Mouse (Mus musculus) left cerebral cortex, adult 9 months (tissue): ENCODE data around the gene Knstrn.

ENCODE experiments used
- DNase-seq, 2 experiments: peaks; one replicate each; pipeline ENCODE4 v3.0.0; 2022; ENCODE audit warnings: low spot score in 2 of 2

Knstrn gene

DNA sequence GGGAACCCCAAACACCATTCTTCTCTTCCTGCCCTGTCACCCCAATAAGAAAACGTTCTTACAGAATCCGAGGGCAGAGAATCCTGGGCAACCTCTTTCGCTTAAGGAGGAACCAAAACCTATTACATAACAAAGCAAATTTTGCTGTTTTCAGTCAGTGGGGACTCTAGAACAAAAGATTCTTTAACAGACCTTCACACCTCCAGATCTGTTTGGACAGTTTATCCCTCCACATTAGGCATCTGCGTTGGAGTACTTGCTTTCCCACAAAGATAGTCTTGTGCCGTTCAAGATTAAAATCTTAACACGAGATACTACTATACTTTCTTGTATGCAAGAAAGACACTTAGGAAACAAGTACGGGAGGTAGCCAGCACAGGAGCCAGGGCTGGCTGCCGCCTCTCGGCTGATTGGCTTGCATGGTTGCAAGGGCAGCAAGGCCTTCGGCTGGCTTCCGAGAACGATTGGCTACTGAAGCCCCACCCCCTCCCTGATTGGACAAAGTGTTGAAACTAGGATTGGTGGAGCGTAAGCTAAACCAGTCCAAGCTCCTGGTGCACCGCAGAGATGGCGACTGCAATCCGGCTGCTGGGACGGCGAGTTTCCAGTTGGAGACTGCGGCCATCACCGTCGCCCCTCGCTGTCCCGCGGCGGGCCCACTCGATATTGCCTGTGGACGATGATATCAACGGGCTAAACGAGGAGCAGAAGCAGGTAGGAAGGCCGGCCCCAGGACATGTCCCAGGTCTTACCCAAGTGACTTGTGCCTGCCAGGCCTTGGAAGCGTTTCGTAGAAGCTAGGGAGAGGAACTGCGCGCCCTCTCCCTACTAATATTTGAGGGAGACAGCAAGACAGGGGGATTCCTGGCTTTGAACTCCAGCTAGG is 47.9 kb downstream of the Knstrn start, which contains the start of gene Ivd:
TSS of gene Ivd (plus strand) at position 501 of the 886 bp plus-strand sequence.
- DNase-seq: peak; percentile 84 to 93

DNA sequence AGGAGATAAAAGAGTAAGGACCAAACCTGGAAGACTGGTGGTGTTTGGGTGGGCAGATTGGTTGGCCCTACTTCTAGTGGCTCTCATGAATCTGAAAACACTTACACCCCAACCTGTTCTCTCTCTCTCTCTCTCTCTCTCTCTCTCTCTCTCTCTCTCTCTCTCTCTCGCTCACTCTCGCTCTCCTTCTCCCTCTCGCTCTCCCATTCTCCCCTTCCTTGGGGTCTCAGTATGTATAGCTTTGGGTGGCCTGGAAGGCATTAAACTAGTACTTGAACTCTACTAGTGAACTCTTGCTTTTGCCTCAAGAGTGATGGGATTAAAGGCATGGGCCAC is 48.5 kb downstream of the Knstrn start:
- DNase-seq: no peak

GRCm38 (mm10) chr2:118870601-118871000 is 56.8 kb downstream of the Knstrn start:
- DNase-seq: no peak

- DNase-seq: no peak
These were observed 57.2 kb downstream of the Knstrn start for GRCm38 (mm10) chr2:118871032-118871431.

GRCm38 (mm10) chr2:118873018-118873417 is 59.2 kb downstream of the Knstrn start:
- DNase-seq: no peak

GRCm38 (mm10) chr2:118873890-118874430 is 60.2 kb downstream of the Knstrn start:
- DNase-seq: no peak

GRCm38 (mm10) chr2:118875316-118875715 is 61.5 kb downstream of the Knstrn start:
- no peak for DNase-seq

DNA sequence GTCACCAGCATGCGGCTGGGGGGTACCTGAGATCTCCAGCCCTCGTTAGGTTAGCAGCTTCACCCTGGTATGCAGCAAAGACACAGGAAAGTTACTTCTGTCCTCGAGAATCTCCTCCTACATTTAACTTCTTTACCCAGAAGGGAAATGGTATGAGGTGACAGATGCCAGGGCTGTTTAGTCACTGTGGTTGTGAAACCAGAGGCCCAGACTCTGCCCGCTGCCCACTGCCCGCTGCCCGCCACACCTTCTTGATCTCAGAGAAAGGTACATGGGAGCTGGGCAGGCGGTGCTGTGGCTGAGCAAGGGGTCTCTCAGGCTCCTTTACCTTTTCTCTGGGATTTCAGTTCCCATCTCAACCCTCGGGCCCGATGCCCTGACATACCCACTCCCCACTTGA is 62.6 kb downstream of the Knstrn start:
- DNase-seq: no peak

- DNase-seq: no peak
These were observed 67.2 kb downstream of the Knstrn start for GRCm38 (mm10) chr2:118881019-118881418.

GRCm38 (mm10) chr2:118881956-118882355 is 68.2 kb downstream of the Knstrn start:
- no peak for DNase-seq

- DNase-seq: peak in 1 of 2 experiments; percentile 90
These were observed 69.3 kb downstream of the Knstrn start for GRCm38 (mm10) chr2:118882840-118883679.

DNA sequence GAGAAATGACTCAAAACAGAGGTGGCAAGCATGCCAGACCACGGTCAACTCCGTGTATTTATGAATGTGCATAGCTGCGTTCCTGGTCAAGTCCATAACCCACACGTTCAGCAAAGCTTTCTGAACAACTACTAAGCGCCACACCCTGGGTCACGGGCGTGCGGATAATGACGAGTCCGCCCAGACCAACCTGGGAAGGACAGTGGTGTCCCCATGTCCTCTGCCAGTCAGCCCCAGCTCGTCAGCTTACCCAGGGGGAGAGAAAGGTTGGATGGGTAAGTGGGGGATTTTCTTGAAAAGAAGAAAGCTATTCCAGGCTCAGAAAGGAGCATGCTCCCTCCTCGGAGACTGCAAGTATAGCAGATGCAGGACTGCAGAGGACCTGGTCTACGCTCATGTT is 73.6 kb downstream of the Knstrn start:
- DNase-seq: no peak

DNA sequence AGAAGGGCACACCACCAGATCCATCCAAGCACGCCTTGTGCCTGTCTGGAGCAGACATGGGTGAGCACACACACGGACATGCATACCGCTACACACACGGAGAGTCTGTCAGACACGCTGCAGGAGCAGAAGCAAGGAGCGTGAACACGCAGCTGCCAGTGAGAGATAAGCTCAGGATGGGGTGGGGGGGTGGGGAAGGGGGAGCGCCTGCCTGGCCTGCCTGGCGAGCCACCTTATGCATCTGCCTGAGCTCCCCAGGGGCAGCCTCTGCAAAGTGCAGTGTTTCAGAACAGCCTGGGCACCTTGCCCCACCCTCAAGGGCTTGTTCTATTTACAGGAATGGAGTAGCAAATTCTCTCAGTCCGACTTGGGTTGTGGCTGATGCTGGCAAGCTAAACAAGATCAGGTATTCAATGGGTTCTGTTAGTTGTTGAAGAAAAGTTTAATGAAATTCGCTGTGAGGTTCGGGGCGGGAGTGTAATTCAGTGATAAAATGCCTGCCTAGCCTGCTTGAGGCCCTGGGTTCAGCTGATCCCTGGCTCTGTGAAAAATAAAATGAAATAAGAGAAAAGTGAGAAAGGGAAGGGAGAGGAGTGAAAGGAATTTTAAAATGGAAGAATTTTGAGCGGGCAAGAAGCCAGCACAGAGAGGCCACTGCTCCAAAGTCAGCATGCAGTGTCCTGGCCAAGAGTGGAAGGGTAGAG is 74.2 kb downstream of the Knstrn start:
- no peak for DNase-seq

DNA sequence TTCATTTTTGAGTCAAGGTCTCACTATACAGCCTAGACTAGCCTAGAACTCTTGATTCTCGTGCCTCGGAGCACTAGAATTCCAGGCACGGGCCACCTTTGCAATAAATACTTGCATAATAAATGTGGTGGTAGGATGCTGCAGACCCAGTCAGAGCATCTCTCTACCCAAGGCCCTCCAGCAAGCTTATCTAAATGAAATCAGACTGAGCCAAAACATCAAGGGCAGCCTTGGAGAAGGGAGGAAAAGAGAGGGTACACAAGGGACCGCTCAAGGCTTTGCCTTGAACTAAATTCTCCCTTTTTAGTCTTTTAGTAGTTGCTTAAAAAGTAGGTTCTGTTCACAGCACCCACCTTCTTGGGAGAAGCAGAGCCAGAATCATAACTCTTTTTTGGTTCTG is 77.4 kb downstream of the Knstrn start:
- no peak for DNase-seq

- no peak for DNase-seq
These were observed 82.4 kb downstream of the Knstrn start for GRCm38 (mm10) chr2:118895990-118896913.

DNA sequence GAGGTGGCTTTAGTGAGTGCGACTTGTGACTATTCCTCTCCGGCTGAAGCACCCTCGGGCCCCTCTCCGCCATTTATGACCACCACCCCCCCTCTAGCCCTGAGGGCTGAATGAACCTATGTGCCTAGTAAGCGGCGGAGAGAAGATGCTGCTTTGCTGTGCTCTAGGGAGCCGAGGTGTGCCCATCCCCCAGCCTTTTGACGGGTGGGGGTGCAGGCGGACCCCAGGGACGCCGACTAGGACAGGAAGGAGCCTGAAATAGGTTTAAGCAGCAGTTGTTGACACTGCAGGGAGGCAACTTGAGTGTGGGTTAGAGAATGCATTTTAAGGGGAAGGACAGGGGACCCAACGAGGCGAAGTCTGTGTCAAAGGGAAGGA is 83.1 kb downstream of the Knstrn start:
- no peak for DNase-seq

DNA sequence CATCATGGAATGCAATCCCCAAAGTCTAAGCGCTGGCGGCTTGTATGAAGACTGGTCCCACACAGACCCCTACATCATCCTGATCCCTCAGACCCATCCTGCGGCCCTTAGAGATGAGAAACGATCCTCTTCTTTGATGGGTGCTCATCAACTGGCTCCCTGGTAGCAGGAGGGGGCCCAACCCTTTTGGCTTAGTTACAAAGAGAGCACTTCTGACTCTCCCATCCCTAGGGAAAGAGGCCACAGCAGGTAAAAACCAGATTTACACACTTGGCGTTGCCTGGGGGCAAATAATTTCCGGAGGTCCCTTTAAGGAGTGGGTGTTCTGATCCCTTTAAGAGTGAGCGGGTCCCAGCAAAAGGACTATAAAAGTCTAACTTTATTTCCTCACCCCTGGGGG is 83.6 kb downstream of the Knstrn start:
- DNase-seq: no peak

DNA sequence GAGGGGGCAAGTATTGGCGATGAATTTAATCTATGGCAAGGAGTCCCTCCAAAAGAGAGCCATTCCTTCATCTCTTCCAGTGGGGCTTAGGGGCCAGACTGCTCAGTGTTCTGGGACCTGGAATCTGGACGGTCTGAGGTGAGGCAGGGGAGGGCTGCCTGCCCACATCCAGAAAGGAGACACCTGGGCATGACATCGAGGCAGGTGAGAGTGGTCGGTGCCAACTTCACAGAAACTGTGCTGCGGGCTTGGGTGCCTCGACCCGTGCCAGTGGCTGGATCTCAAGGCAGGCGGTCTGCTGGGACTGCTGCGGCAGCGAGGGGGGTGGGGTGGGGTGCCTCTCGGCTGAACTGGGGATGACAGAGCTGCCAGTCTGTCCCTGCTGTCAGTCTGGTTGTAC is 84.0 kb downstream of the Knstrn start:
- DNase-seq: no peak

- no peak for DNase-seq
These were observed 85.0 kb downstream of the Knstrn start for GRCm38 (mm10) chr2:118898771-118899170.

DNA sequence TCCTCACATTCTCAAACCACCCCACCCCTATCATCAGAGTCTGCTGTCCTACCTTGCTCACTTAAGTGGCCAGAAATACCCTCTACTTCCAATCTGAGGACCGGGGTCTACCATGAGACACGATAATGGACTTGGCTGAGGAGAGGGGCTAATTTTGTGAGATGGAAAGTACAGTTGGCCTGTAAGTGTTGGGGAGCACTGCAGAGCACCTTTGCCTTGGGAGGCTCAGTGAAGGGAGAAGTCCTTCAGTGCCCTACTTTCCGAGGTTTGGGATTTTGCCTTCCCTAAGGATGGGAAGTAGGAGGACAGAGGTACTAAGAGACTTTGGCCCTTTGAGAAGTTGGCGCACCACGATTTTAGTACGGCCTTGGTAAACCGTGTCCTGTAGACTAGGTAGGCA is 85.5 kb downstream of the Knstrn start:
- DNase-seq: no peak
